Mouse (Mus musculus) midbrain, embryonic 11.5 days (tissue): ENCODE results near the gene Tm9sf2. TPM values are rescaled to one million over a fixed set of nuclear protein-coding genes. Genes with fewer than 3 reads are reported as not detected.

ENCODE experiments used
- ATAC-seq: fragments of 200-750 bp; cut with Nextera tagmentation; 2 replicates; pipeline ENCODE4 v1.8.0; 2017; ENCODE audit warnings: moderate TSS enrichment, moderate library complexity; ENCODE audit not compliant: low FRiP score
- DNase-seq: peaks from one replicate; pipeline ENCODE4 v3.0.0; 2015; ENCODE audit warnings: low spot score; ENCODE audit errors: missing footprints
- H3K27ac ChIP-seq: fragments of 300-500 bp; sonication (generic); 2 replicates; pipeline ENCODE4 v1.5.1; 2014; ENCODE audit warnings: low read depth, low read length
- H3K27me3 ChIP-seq: fragments of 300-500 bp; sonication (generic); 2 replicates; pipeline ENCODE4 v1.6.1; 2014; ENCODE audit warnings: mild to moderate bottlenecking, low read length, moderate library complexity, mixed read lengths; ENCODE audit not compliant: control insufficient read depth, insufficient read depth
- H3K36me3 ChIP-seq: fragments of 300-500 bp; sonication (generic); 2 replicates; pipeline ENCODE4 v1.6.1; 2014; ENCODE audit warnings: mild to moderate bottlenecking, low read length, moderate library complexity, mixed read lengths; ENCODE audit not compliant: control insufficient read depth, insufficient read depth
- H3K4me1 ChIP-seq: fragments of 300-500 bp; sonication (generic); 2 replicates; pipeline ENCODE4 v1.6.1; 2014; ENCODE audit warnings: low read length; ENCODE audit not compliant: control insufficient read depth, insufficient read depth
- H3K4me2 ChIP-seq: fragments of 300-500 bp; sonication (generic); 2 replicates; pipeline ENCODE4 v1.6.1; 2014; ENCODE audit warnings: mild to moderate bottlenecking, moderate library complexity
- H3K4me3 ChIP-seq: fragments of 300-500 bp; sonication (generic); 2 replicates; pipeline ENCODE4 v1.5.1; 2014; ENCODE audit warnings: low read depth, low read length
- H3K9ac ChIP-seq: fragments of 300-500 bp; sonication (generic); 2 replicates; pipeline ENCODE4 v1.6.1; 2014; ENCODE audit warnings: low read length
- H3K9me3 ChIP-seq: fragments of 300-500 bp; sonication (generic); 2 replicates; pipeline ENCODE4 v1.6.1; 2016; ENCODE audit warnings: low read length; ENCODE audit not compliant: control insufficient read depth
- WGBS: fragments of 180-500 bp; shearing (Covaris S2); extraction: QIAGEN DNeasy Blood & Tissue Kit; methylation state at CpG from one replicate; pipeline ENCODE4 v1.1.7; 2014; 5-methylcytosine and 5-hydroxymethylcytosine counted together
- polyA plus RNA-seq: library from polyadenylated mRNA; unstranded; fragments of >200 nt; fragmentation: Nextera tagmentation; extraction: Ambion mirVana; gene quantifications from 2 replicates; pipeline ENCODE4 v1.2.1, GENCODE M21; 2014

Gene Tm9sf2
- polyA plus RNA-seq, 1 experiment from 2014 or later = 135 TPM

- ATAC-seq (no peak), DNase-seq (no peak)
- Histone ChIP-seq H3K4me2 (no peak overlapping the region), H3K9ac (no peak overlapping the region), H3K27ac (no peak overlapping the region), H3K27me3 (no peaks in the 10 kb centered on the region), H3K9me3 (no peaks in the 10 kb centered on the region), H3K36me3 (no peaks in the 10 kb centered on the region), H3K4me3 (no peak overlapping the region), H3K4me1 (peaks cover 11% of the 10 kb centered on the region)
- WGBS = 86% methylated on average over 2 of the region's 2 CpGs
Measured at GRCm38 (mm10) chr14:122111681-122112080, 4.8 kb downstream of the Tm9sf2 start.

GRCm38 (mm10) chr14:122112311-122112710 lies 5.5 kb downstream of the Tm9sf2 start:
- no peak overlapping the region for H3K4me3 ChIP-seq
- DNase-seq (no peak), ATAC-seq (no peak)
- H3K4me1 ChIP-seq = peaks cover 11% of the 10 kb centered on the region
- H3K27me3 ChIP-seq = no peaks in the 10 kb centered on the region
- no peak overlapping the region for H3K9ac ChIP-seq
- H3K36me3 ChIP-seq = no peaks in the 10 kb centered on the region
- H3K9me3 ChIP-seq = no peaks in the 10 kb centered on the region
- no peak overlapping the region for H3K4me2 ChIP-seq
- H3K27ac ChIP-seq = no peak overlapping the region
- WGBS = 91% methylated on average over 5 of the region's 5 CpGs

GRCm38 (mm10) chr14:122116200-122116599 lies 9.4 kb downstream of the Tm9sf2 start:
- 98% methylated on average over 1 of the region's 1 CpGs for WGBS
- Histone ChIP-seq H3K27ac (no peak overlapping the region), H3K36me3 (no peaks in the 10 kb centered on the region), H3K4me2 (no peak overlapping the region), H3K9ac (no peak overlapping the region), H3K4me3 (no peak overlapping the region), H3K4me1 (no peaks in the 10 kb centered on the region), H3K27me3 (no peaks in the 10 kb centered on the region), H3K9me3 (no peaks in the 10 kb centered on the region)
- no peak for DNase-seq
- no peak for ATAC-seq

- peak; percentile 71 for DNase-seq
- no peak overlapping the region for H3K4me2 ChIP-seq
- no peaks in the 10 kb centered on the region for H3K27me3 ChIP-seq
- H3K9ac ChIP-seq = no peak overlapping the region
- H3K36me3 ChIP-seq = no peaks in the 10 kb centered on the region; the same call in 1 of the 2 replicates
- no peaks in the 10 kb centered on the region for H3K9me3 ChIP-seq
- no peak overlapping the region for H3K27ac ChIP-seq
- no peaks in the 10 kb centered on the region for H3K4me1 ChIP-seq
- no peak overlapping the region for H3K4me3 ChIP-seq
- WGBS = 90% methylated on average over 5 of the region's 5 CpGs
- ATAC-seq = no peak
Measured at GRCm38 (mm10) chr14:122130111-122130797, 23.4 kb downstream of the Tm9sf2 start.

- Histone ChIP-seq H3K4me1 (no peaks in the 10 kb centered on the region), H3K9ac (no peak overlapping the region), H3K4me2 (no peak overlapping the region), H3K4me3 (no peak overlapping the region), H3K36me3 (no peaks in the 10 kb centered on the region; the same call in 1 of the 2 replicates), H3K27me3 (no peaks in the 10 kb centered on the region), H3K9me3 (no peaks in the 10 kb centered on the region), H3K27ac (no peak overlapping the region)
- DNase-seq (no peak), ATAC-seq (no peak)
- 89% methylated on average over 2 of the region's 2 CpGs for WGBS
Measured at GRCm38 (mm10) chr14:122131644-122132043, 24.8 kb downstream of the Tm9sf2 start.

- H3K36me3 ChIP-seq = peaks cover 6% of the 10 kb centered on the region
- no peaks in the 10 kb centered on the region for H3K9me3 ChIP-seq
- H3K4me1 ChIP-seq = no peaks in the 10 kb centered on the region
- no peak overlapping the region for H3K27ac ChIP-seq
- DNase-seq (no peak), ATAC-seq (no peak)
- 97% methylated on average over 3 of the region's 3 CpGs for WGBS
- H3K4me3 ChIP-seq = no peak overlapping the region
- no peak overlapping the region for H3K9ac ChIP-seq
- no peak overlapping the region for H3K4me2 ChIP-seq
- H3K27me3 ChIP-seq = no peaks in the 10 kb centered on the region
Measured at GRCm38 (mm10) chr14:122136368-122136928, 29.6 kb downstream of the Tm9sf2 start.

GRCm38 (mm10) chr14:122137234-122137633 lies 30.4 kb downstream of the Tm9sf2 start:
- no peak overlapping the region for H3K4me3 ChIP-seq
- H3K9ac ChIP-seq = no peak overlapping the region
- 93% methylated on average over 7 of the region's 7 CpGs for WGBS
- H3K4me1 ChIP-seq = no peaks in the 10 kb centered on the region
- peaks cover 6% of the 10 kb centered on the region for H3K36me3 ChIP-seq
- DNase-seq (no peak), ATAC-seq (no peak)
- H3K27ac ChIP-seq = no peak overlapping the region
- no peak overlapping the region for H3K4me2 ChIP-seq
- H3K27me3 ChIP-seq = no peaks in the 10 kb centered on the region
- H3K9me3 ChIP-seq = no peaks in the 10 kb centered on the region

- no peaks in the 10 kb centered on the region for H3K4me1 ChIP-seq
- H3K36me3 ChIP-seq = peaks cover 6% of the 10 kb centered on the region
- ATAC-seq (no peak), DNase-seq (peak; percentile 74)
- no peak overlapping the region for H3K27ac ChIP-seq
- H3K27me3 ChIP-seq = no peaks in the 10 kb centered on the region
- no peak overlapping the region for H3K4me3 ChIP-seq
- no peak overlapping the region for H3K4me2 ChIP-seq
- H3K9me3 ChIP-seq = no peaks in the 10 kb centered on the region
- no peak overlapping the region for H3K9ac ChIP-seq
- 83% methylated on average over 1 of the region's 1 CpGs for WGBS
Measured at GRCm38 (mm10) chr14:122140126-122140525, 33.3 kb downstream of the Tm9sf2 start.

GRCm38 (mm10) chr14:122143585-122144269 lies 36.9 kb downstream of the Tm9sf2 start:
- H3K27ac ChIP-seq = no peak overlapping the region
- no peaks in the 10 kb centered on the region for H3K9me3 ChIP-seq
- H3K36me3 ChIP-seq = peaks cover 11% of the 10 kb centered on the region; the same call in 1 of the 2 replicates
- H3K4me2 ChIP-seq = no peak overlapping the region
- H3K27me3 ChIP-seq = no peaks in the 10 kb centered on the region
- no peak overlapping the region for H3K4me3 ChIP-seq
- no peak for ATAC-seq
- WGBS = 91% methylated on average over 4 of the region's 4 CpGs
- no peak overlapping the region for H3K9ac ChIP-seq
- no peaks in the 10 kb centered on the region for H3K4me1 ChIP-seq
- DNase-seq = peak; percentile 39
